Mouse (Mus musculus) megakaryocyte, embryonic 14.5 days (primary cell): ENCODE measurements around the gene Slc12a6.

Source experiments
- FLI1 ChIP-seq: IDR thresholded peaks from 2 replicates; pipeline ENCODE4 v1.6.1; 2012; ENCODE audit warnings: low read length, inconsistent platforms, mixed read lengths
- GATA1 ChIP-seq: IDR thresholded peaks from 3 replicates; pipeline ENCODE4 v1.6.1; 2012; ENCODE audit warnings: mixed read lengths, low read length, inconsistent platforms, borderline replicate concordance

DNA sequence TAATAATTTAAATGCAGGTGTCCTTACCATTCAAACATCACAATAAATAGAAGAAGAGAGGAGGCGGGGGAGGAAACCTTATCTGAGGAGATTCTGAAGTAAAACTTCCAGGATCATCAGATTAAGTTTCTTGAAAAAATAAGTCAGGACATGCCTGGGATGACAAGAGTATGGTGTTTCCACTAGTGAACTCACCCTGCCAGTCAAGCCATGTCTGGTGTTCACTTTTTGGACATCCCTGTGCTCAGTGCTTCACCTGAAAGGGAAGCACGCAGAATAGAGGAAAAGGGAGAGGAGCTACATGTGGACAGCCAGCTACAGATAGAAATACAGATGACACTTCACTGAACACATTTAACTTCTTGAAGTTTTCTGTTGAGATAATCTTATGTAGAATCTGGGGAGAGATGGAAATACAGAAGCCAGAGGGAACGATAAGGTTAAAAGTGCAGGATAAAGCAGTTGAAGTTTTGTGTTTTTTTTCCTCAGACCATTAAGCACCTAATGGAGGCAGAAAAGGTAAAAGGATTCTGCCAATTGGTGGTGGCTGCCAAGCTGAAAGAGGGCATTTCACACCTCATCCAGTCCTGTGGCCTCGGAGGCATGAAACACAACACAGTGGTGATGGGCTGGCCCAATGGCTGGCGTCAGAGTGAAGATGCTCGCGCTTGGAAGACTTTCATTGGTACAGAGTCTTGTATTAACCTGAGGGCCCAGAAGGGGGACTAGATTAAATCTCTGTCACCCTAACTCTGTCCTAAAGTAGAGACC lies 88.2 kb downstream of the Slc12a6 start:
- no peak for TF ChIP-seq GATA1
- TF ChIP-seq FLI1 = no peak
